Mouse (Mus musculus) limb, embryonic 12.5 days (tissue): ENCODE data around the gene Gm5431. TPM values are rescaled to one million over a fixed set of nuclear protein-coding genes. Genes with fewer than 3 reads are reported as not detected.
A peak's percentile ranks its signal among the peaks of the same experiment; 100 is the strongest.
"Not testable (repeated sequence)": the region's sequence is repeated elsewhere in the genome, so short reads cannot be mapped to it uniquely, and the experiment has no call there.

Experiments
- ATAC-seq: fragments of 200-750 bp; cut with Nextera tagmentation; 2 replicates; pipeline ENCODE4 v1.8.0; 2017; ENCODE audit warnings: low read depth, moderate TSS enrichment; ENCODE audit not compliant: insufficient number of reproducible peaks, insufficient read depth, low FRiP score, low TSS enrichment
- H3K27ac ChIP-seq: fragments of 300-500 bp; sonication (generic); 2 replicates; pipeline ENCODE4 v1.5.1; 2016; ENCODE audit warnings: mild to moderate bottlenecking, moderate library complexity
- H3K27me3 ChIP-seq: fragments of 300-500 bp; sonication (generic); 2 replicates; pipeline ENCODE4 v1.6.1; 2016; ENCODE audit warnings: mild to moderate bottlenecking, moderate library complexity
- H3K36me3 ChIP-seq: fragments of 300-500 bp; sonication (generic); 2 replicates; pipeline ENCODE4 v1.6.1; 2016; ENCODE audit warnings: mild to moderate bottlenecking, moderate library complexity
- H3K4me1 ChIP-seq: fragments of 300-500 bp; sonication (generic); replicated peaks from 2 replicates; pipeline ENCODE4 v1.6.1; 2016
- H3K4me2 ChIP-seq: fragments of 300-500 bp; sonication (generic); 2 replicates; pipeline ENCODE4 v1.6.1; 2016; ENCODE audit warnings: mild to moderate bottlenecking, moderate library complexity
- H3K4me3 ChIP-seq: fragments of 300-500 bp; sonication (generic); replicated peaks from 2 replicates; pipeline ENCODE4 v1.5.1; 2016; ENCODE audit warnings: mild to moderate bottlenecking
- H3K9ac ChIP-seq: fragments of 300-500 bp; sonication (generic); replicated peaks from 2 replicates; pipeline ENCODE4 v1.6.1; 2016; ENCODE audit warnings: mild to moderate bottlenecking, moderate library complexity
- H3K9me3 ChIP-seq: fragments of 300-500 bp; sonication (generic); 2 replicates; pipeline ENCODE4 v1.6.1; 2016; ENCODE audit warnings: mild to moderate bottlenecking, moderate library complexity
- WGBS: fragments of 180-500 bp; shearing (Covaris S2); methylation state at CpG from one replicate; pipeline ENCODE4 v1.1.7; 2016; 5-methylcytosine and 5-hydroxymethylcytosine counted together
- polyA plus RNA-seq: library from polyadenylated mRNA; unstranded; fragments of >200 nt; fragmentation: Nextera tagmentation; extraction: Ambion mirVana; gene quantifications from 2 replicates; pipeline ENCODE4 v1.2.1, GENCODE M21; 2016

The Gm5431 gene
- polyA plus RNA-seq, 1 experiment from 2014 or later: 0.15 TPM

- H3K9me3 ChIP-seq, H3K4me3 ChIP-seq, H3K27me3 ChIP-seq, H3K4me2 ChIP-seq, H3K36me3 ChIP-seq, ATAC-seq, H3K27ac ChIP-seq, H3K9ac ChIP-seq, H3K4me1 ChIP-seq: not testable (repeated sequence)
- 96% methylated on average over 1 of the region's 1 CpGs for WGBS
Observed at GRCm38 (mm10) chr11:48901567-48901930, 465 bp downstream of the Gm5431 start.

- H3K4me3 ChIP-seq, H3K4me1 ChIP-seq, H3K36me3 ChIP-seq, H3K27ac ChIP-seq, H3K9ac ChIP-seq, H3K27me3 ChIP-seq, ATAC-seq, H3K9me3 ChIP-seq, H3K4me2 ChIP-seq: not testable (repeated sequence)
- 80% methylated on average over 6 of the region's 6 CpGs for WGBS
Observed at GRCm38 (mm10) chr11:48900654-48901566, 1.1 kb downstream of the Gm5431 start.

GRCm38 (mm10) chr11:48898812-48899431 is 3.1 kb downstream of the Gm5431 start:
- Histone ChIP-seq H3K4me1 (no peaks in the 10 kb centered on the region), H3K36me3 (no peaks in the 10 kb centered on the region), H3K9ac (no peak overlapping the region), H3K27ac (no peak overlapping the region), H3K27me3 (no peaks in the 10 kb centered on the region), H3K4me2 (no peak overlapping the region), H3K4me3 (no peak overlapping the region), H3K9me3 (no peaks in the 10 kb centered on the region)
- no peak for ATAC-seq
- WGBS: 78% methylated on average over 2 of the region's 2 CpGs

GRCm38 (mm10) chr11:48876680-48877079 is 25.3 kb downstream of the Gm5431 start:
- H3K9me3 ChIP-seq: no peaks in the 10 kb centered on the region
- H3K27me3 ChIP-seq: peaks cover 13% of the 10 kb centered on the region; the same call in 1 of the 2 replicates
- H3K4me1 ChIP-seq: peaks cover under 1% of the 10 kb centered on the region
- no peak for ATAC-seq
- no peaks in the 10 kb centered on the region for H3K36me3 ChIP-seq
- WGBS: 94% methylated on average over 1 of the region's 1 CpGs
- no peak overlapping the region for H3K4me2 ChIP-seq
- no peak overlapping the region for H3K9ac ChIP-seq
- no peak overlapping the region for H3K4me3 ChIP-seq
- no peak overlapping the region for H3K27ac ChIP-seq

- H3K9ac ChIP-seq, H3K27ac ChIP-seq, H3K9me3 ChIP-seq, H3K4me2 ChIP-seq, H3K4me3 ChIP-seq, ATAC-seq, H3K36me3 ChIP-seq: not testable (repeated sequence)
- H3K27me3 ChIP-seq: peaks cover 13% of the 10 kb centered on the region; the same call in 1 of the 2 replicates
- peaks cover 13% of the 10 kb centered on the region for H3K4me1 ChIP-seq
- 73% methylated on average over 1 of the region's 1 CpGs for WGBS
Observed at GRCm38 (mm10) chr11:48875343-48875837, 26.6 kb downstream of the Gm5431 start.

- ATAC-seq: no peak
- WGBS: 2% methylated on average over 4 of the region's 4 CpGs
- peaks cover 16% of the 10 kb centered on the region; the same call in 1 of the 2 replicates for H3K27me3 ChIP-seq
- peaks cover 15% of the 10 kb centered on the region for H3K4me1 ChIP-seq
- no peaks in the 10 kb centered on the region for H3K36me3 ChIP-seq
- no peak overlapping the region for H3K9ac ChIP-seq
- H3K4me2 ChIP-seq: no peak overlapping the region
- no peak overlapping the region for H3K27ac ChIP-seq
- no peaks in the 10 kb centered on the region for H3K9me3 ChIP-seq
- no peak overlapping the region for H3K4me3 ChIP-seq
Observed at GRCm38 (mm10) chr11:48874465-48874864, 27.5 kb downstream of the Gm5431 start.

- H3K36me3 ChIP-seq: no peaks in the 10 kb centered on the region
- ATAC-seq: no peak
- no peak overlapping the region for H3K4me2 ChIP-seq
- 71% methylated on average over 10 of the region's 10 CpGs for WGBS
- no peak overlapping the region for H3K4me3 ChIP-seq
- H3K9me3 ChIP-seq: no peaks in the 10 kb centered on the region
- no peak overlapping the region for H3K9ac ChIP-seq
- peaks cover 16% of the 10 kb centered on the region; the same call in 1 of the 2 replicates for H3K27me3 ChIP-seq
- H3K4me1 ChIP-seq: peaks cover 15% of the 10 kb centered on the region
- no peak overlapping the region for H3K27ac ChIP-seq
Observed at GRCm38 (mm10) chr11:48873591-48874290, 28.3 kb downstream of the Gm5431 start.

GRCm38 (mm10) chr11:48872695-48873300 is 29.2 kb downstream of the Gm5431 start:
- 80% methylated on average over 7 of the region's 7 CpGs for WGBS
- Histone ChIP-seq H3K4me3 (no peak overlapping the region), H3K4me2 (no peak overlapping the region)

GRCm38 (mm10) chr11:48871817-48872541 is 30.0 kb downstream of the Gm5431 start:
- Histone ChIP-seq H3K9me3 (no peaks in the 10 kb centered on the region), H3K4me2 (peak overlapping the region; percentile 78), H3K4me1 (peaks cover 15% of the 10 kb centered on the region), H3K27me3 (peaks cover 16% of the 10 kb centered on the region), H3K27ac (peak overlapping the region; percentile 29; the same call in 1 of the 2 replicates), H3K4me3 (peak overlapping the region; percentile 48), H3K36me3 (no peaks in the 10 kb centered on the region), H3K9ac (peak overlapping the region; percentile 60; the same call in 1 of the 2 replicates)
- no peak for ATAC-seq
- 7% methylated on average over 17 of the region's 17 CpGs for WGBS

More at GRCm38 (mm10) chr11:48872695-48873300, 29.2 kb downstream of the Gm5431 start:
- 0 out of 2 replicates have a peak overlapping the region, but pooled peaks have one; percentile 29 for H3K27ac ChIP-seq
- ATAC-seq: no peak
- H3K9ac ChIP-seq: no peak overlapping the region
- H3K9me3 ChIP-seq: no peaks in the 10 kb centered on the region
- H3K4me1 ChIP-seq: peaks cover 15% of the 10 kb centered on the region
- peaks cover 16% of the 10 kb centered on the region for H3K27me3 ChIP-seq
- no peaks in the 10 kb centered on the region for H3K36me3 ChIP-seq

- WGBS: 1% methylated on average over 19 of the region's 19 CpGs
- H3K9ac ChIP-seq: peak within 1 kb of the TSS; percentile 60
- 0 out of 2 replicates have a peak, but pooled peaks have one; percentile 28 for ATAC-seq
Observed at GRCm38 (mm10) chr11:48871201-48871772, 30.7 kb downstream of the Gm5431 start, which contains the start of gene Irgm1. Irgm1 (minus strand) TSS chr11:48871683.

More at GRCm38 (mm10) chr11:48871201-48871772, 30.7 kb downstream of the Gm5431 start, which contains the start of gene Irgm1:
- Histone ChIP-seq H3K27ac (peak within 1 kb of the TSS; percentile 29; the same call in 1 of the 2 replicates), H3K4me2 (peak within 1 kb of the TSS; percentile 78), H3K4me3 (peak within 1 kb of the TSS; percentile 48), H3K36me3 (no peaks in the 10 kb centered on the region), H3K4me1 (peaks cover 15% of the 10 kb centered on the region), H3K27me3 (peaks cover 16% of the 10 kb centered on the region), H3K9me3 (no peaks in the 10 kb centered on the region)
